Mouse (Mus musculus): ENCODE data around the gene Ankzf1.

GRCm38 (mm10) chr1:75217893-75218226 lies 25.9 kb downstream of the Ankzf1 start:
- no peak for TF ChIP-seq POLR2A (IDR thresholded peaks at IDR 0.05; ENCODE audit: insufficient read depth, low read depth, low read length)
- no peak for TF ChIP-seq CTCF (IDR thresholded peaks at IDR 0.05)
- TF ChIP-seq EP300 (IDR thresholded peaks at IDR 0.05; ENCODE audit: insufficient read depth, low read depth, low read length) = no peak

All from heart, adult 2 months (tissue).